Mouse (Mus musculus): ENCODE results near the gene Eed.
A peak's percentile ranks its signal among the peaks of the same experiment; 100 is the strongest.

The Eed gene

DNA sequence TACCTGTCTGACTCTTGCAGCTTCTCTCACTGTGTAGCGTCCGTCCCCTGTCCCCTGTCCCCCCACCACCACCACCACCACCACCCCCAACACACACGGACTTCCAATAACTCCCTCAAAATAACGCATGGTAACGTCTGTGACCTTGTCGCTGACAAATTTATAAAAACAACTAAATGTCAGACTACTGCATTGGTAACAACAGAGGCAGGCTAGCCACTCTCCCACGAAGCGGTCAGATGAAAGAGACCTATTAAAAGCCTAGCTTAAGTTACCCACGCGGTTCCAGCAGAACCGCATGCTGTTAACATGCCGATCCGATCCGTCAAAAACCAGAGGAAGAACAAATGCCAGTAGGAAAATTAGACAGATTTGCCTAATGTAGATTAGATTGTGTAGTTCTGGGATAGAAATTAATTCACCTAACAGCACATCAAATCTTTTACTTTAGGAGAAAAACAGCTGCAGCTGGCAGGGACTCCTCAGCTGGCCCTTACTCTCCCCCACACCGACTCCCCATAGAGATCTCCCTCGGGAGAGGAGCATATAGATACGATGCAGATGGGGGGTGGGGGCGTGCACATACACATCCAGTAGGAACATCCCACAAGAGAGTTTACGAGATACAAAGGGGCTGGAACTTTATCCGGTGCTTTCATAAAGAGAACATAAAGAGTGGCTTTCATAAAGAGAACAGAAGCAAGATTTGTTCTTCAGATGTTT is 71.7 kb downstream of the Eed start:
- no peak for DNase-seq (ENCODE audit: extremely low spot score)

DNA sequence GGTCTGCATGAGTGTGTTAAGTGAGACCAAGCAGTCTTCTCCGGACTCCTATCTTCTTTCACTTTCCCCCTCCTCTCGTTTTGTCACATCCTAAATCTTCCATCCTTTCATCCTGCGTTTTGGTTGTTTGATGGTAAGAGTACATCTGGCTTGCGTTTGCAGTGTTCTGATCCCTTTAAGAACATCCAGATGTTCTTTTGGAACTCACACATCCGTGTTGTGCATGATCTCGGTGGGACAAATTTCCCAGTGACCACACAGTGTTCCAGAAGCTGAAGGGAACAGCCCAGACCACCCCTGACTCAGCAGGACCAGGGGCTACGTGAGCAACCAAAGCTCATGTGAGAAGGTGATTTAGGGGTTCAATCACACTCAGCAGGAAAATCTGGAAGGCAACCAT is 72.4 kb downstream of the Eed start:
- peak; percentile 12 for DNase-seq (ENCODE audit: extremely low spot score)

DNA sequence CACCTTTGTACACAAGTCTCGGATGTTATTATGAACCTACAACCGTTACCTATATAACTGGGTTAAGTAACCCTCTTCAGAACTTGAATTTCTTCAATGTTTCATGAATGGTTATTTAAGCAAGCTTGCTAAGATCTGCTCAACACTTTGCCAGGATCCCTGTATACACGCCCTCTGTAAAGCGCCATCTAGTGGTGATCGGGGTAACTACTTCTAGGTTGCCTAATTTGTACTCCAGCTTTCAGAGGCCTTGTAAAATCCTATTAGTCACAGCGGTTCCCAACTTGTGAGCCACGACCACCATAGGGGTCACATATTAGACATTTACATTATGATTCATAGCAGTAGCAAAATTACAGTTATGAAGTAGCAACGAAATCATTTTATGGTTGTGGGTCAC is 72.8 kb downstream of the Eed start:
- DNase-seq (ENCODE audit: extremely low spot score), result peak; percentile 77

Data from embryo, embryonic 9.5 days (tissue).